Mouse (Mus musculus) embryonic fibroblast, embryonic 13.5 days (primary cell): ENCODE measurements around the gene Mob4.

ENCODE experiments used
- CTCF ChIP-seq: IDR thresholded peaks from 2 replicates; pipeline ENCODE4 v1.5.1; 2011; ENCODE audit warnings: mild to moderate bottlenecking, control low read depth, low read length, moderate library complexity, borderline replicate concordance; ENCODE audit not compliant: insufficient read depth
- POLR2A ChIP-seq: IDR thresholded peaks from 2 replicates; pipeline ENCODE4 v1.6.1; 2011; ENCODE audit warnings: low read depth, mild to moderate bottlenecking, control low read depth, low read length, moderate library complexity

- TF ChIP-seq CTCF = no peak
- no peak for TF ChIP-seq POLR2A
These were observed 29.2 kb downstream of the Mob4 start for GRCm38 (mm10) chr1:55160218-55160617.
